Mouse (Mus musculus): ENCODE measurements around the gene Cldn10. TPM values are rescaled to one million over a fixed set of nuclear protein-coding genes. Genes with fewer than 3 reads are reported as not detected.
"Not testable (repeated sequence)": the region's sequence is repeated elsewhere in the genome, so short reads cannot be mapped to it uniquely, and the experiment has no call there.

Cldn10 gene
- total RNA-seq, 2 experiments from 2014 or later = 0.54 to 10.3 TPM

- no peak for DNase-seq (ENCODE audit: low spot score in 2 of 2)
Observed at GRCm38 (mm10) chr14:118781601-118782000, 6.1 kb upstream of the Cldn10 start.

GRCm38 (mm10) chr14:118782241-118782640 lies 5.5 kb upstream of the Cldn10 start:
- DNase-seq (ENCODE audit: low spot score in 2 of 2) = no peak

GRCm38 (mm10) chr14:118783326-118783935 lies 4.3 kb upstream of the Cldn10 start:
- DNase-seq (ENCODE audit: low spot score in 2 of 2) = no peak

- DNase-seq (ENCODE audit: low spot score in 2 of 2) = no peak
Observed at GRCm38 (mm10) chr14:118790217-118790616, 2.5 kb downstream of the Cldn10 start.

GRCm38 (mm10) chr14:118792957-118793356 lies 5.2 kb downstream of the Cldn10 start:
- DNase-seq (ENCODE audit: low spot score in 2 of 2) = no peak

- DNase-seq (ENCODE audit: low spot score in 2 of 2) = no peak
Observed at GRCm38 (mm10) chr14:118793416-118793815, 5.7 kb downstream of the Cldn10 start.

- DNase-seq (ENCODE audit: low spot score in 2 of 2) = no peak
Observed at GRCm38 (mm10) chr14:118794196-118794595, 6.5 kb downstream of the Cldn10 start.

- no peak for DNase-seq (ENCODE audit: low spot score in 2 of 2)
Observed at GRCm38 (mm10) chr14:118794893-118795292, 7.2 kb downstream of the Cldn10 start.

GRCm38 (mm10) chr14:118795915-118796693 lies 8.4 kb downstream of the Cldn10 start:
- no peak for DNase-seq (ENCODE audit: low spot score in 2 of 2)

GRCm38 (mm10) chr14:118796694-118797058 lies 9.0 kb downstream of the Cldn10 start:
- no peak for DNase-seq (ENCODE audit: low spot score in 2 of 2)

- DNase-seq (ENCODE audit: low spot score in 2 of 2) = no peak
Observed at GRCm38 (mm10) chr14:118797270-118797669, 9.6 kb downstream of the Cldn10 start.

- no peak for DNase-seq (ENCODE audit: low spot score in 2 of 2)
Observed at GRCm38 (mm10) chr14:118799918-118800317, 12.2 kb downstream of the Cldn10 start.

- DNase-seq (ENCODE audit: low spot score in 2 of 2) = no peak
Observed at GRCm38 (mm10) chr14:118803936-118804335, 16.2 kb downstream of the Cldn10 start.

- DNase-seq (ENCODE audit: low spot score in 2 of 2) = no peak
Observed at GRCm38 (mm10) chr14:118804351-118804750, 16.6 kb downstream of the Cldn10 start.

GRCm38 (mm10) chr14:118807653-118808052 lies 19.9 kb downstream of the Cldn10 start:
- DNase-seq (ENCODE audit: low spot score in 2 of 2) = no peak

- not testable (repeated sequence) for DNase-seq (ENCODE audit: low spot score in 2 of 2)
Observed at GRCm38 (mm10) chr14:118808183-118808582, 20.5 kb downstream of the Cldn10 start.

GRCm38 (mm10) chr14:118809686-118810085 lies 22.0 kb downstream of the Cldn10 start:
- DNase-seq (ENCODE audit: low spot score in 2 of 2) = no peak

GRCm38 (mm10) chr14:118811256-118811655 lies 23.5 kb downstream of the Cldn10 start:
- not testable (repeated sequence) for DNase-seq (ENCODE audit: low spot score in 2 of 2)

- no peak for DNase-seq (ENCODE audit: low spot score in 2 of 2)
Observed at GRCm38 (mm10) chr14:118813111-118813510, 25.4 kb downstream of the Cldn10 start.

- DNase-seq (ENCODE audit: low spot score in 2 of 2) = no peak
Observed at GRCm38 (mm10) chr14:118816503-118816902, 28.8 kb downstream of the Cldn10 start.

GRCm38 (mm10) chr14:118820111-118820510 lies 32.4 kb downstream of the Cldn10 start:
- no peak for DNase-seq (ENCODE audit: low spot score in 2 of 2)

GRCm38 (mm10) chr14:118822816-118823215 lies 35.1 kb downstream of the Cldn10 start:
- no peak for DNase-seq (ENCODE audit: low spot score in 2 of 2)

- no peak for DNase-seq (ENCODE audit: low spot score in 2 of 2)
Observed at GRCm38 (mm10) chr14:118823313-118823712, 35.6 kb downstream of the Cldn10 start.

All from adrenal gland, postnatal 4 days (tissue).